Mouse (Mus musculus) cerebellum, postnatal 25 days (tissue): Measurements from ENCODE around the gene Dner.
A peak's percentile ranks its signal among the peaks of the same experiment; 100 is the strongest.

Experiments used
- DNase-seq, 2 experiments: peaks; one replicate each; pipeline ENCODE4 v3.0.0; 2021; ENCODE audit warnings: mixed read lengths in 2 of 2

Dner gene

DNA sequence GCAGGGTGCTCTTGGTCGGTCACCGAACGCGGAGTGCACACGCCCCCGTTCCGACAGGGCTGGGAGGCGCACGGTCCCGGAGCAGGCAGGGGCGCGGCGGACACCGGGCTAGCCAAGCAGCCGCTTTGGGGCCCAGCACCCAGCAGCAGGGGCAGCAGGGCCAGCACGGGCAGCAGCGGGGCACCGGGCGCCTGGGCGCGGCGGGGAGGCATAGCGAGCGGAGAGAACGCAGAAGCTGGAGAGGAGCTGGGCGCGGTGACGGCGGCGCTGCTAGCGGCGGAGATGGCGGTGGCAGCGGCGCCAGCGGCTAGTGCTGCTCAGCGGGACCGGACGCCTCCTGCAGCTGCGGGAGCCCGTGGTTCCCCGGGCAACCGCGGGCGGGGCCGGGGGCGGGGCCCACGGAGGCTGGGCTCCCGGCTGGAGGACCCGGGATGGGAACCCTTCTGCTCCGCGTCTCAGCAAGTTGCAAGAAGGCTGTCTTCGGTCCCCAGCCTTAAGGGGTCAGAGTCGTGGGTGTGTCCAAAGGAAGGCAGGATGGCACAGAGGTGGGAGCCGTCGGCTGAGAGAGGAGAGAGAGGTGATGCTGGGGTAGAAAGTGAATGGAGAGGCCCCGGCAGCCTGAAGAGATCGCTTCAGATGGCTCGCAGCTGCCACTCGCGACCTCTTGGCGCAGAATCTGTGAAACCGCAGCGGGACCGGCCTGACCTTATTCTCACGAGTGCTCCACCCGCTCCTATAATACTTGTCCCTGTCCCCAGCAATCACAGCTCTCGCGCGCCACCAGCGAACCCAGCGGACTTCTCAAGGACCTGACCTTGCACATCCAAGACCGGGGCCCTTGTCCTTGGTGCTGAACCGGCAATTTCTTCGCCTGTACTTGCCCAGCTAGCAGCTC is at the start of gene Dner:
Dner (minus strand) TSS at position 705 of the 895 bp plus-strand sequence.
- peak; percentile 68 to 79 for DNase-seq

DNA sequence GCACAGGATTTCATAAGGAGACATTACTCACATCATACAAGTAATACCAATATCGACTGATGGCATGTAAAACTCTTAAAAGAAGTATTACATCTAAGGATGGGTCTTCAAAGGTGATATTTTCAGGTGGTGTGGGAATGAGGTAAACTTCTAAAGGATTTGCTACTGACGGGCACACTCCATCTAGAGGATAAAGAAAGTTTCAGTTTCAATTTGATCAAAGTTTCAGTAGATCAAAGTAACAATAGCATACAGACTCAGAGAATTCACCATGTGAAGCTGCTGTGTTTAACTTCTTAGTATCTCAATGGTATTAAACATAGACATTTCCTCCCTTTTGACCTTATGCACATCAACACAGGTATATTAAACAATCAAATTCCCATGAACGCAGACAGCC is 46.1 kb upstream of the Dner start:
- no peak for DNase-seq

DNA sequence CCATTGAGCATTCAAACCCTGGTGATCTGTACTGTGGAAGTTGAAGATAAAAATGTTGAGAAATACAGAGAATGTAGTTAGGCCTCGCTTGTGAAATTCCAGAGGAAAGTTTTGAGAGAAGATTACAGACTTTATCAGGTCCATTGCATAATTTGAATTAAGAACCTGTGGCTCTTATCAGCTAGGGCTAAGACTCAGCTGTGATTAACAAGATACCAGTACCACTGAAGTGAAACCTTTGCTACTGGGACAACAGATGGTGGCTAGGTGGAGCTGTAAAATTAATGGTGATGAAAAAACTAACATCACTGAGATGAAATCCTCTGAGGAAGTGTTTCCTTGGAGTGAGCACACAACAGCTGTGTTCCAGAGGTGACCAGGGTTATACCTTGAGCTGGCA is 44.1 kb upstream of the Dner start:
- no peak for DNase-seq

DNA sequence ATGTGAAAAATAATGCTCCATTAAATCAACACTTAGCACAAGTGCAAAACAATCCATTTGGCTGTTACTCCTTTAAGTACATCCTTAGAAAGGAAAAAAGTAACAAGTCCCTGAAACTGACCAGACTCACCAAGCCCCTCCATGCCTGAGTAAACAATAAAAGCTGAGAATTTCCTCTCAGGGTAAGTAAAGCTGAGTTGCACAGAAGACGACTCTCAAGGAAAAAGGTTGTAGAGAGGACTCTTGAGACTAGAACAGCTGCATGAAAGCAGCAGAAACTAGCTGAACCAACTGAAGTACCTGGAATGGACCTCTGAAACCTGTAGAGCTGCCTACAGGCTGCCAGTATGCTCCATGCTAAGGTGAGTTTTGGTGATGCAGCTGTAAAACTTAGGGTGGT is 41.1 kb upstream of the Dner start:
- no peak for DNase-seq

DNA sequence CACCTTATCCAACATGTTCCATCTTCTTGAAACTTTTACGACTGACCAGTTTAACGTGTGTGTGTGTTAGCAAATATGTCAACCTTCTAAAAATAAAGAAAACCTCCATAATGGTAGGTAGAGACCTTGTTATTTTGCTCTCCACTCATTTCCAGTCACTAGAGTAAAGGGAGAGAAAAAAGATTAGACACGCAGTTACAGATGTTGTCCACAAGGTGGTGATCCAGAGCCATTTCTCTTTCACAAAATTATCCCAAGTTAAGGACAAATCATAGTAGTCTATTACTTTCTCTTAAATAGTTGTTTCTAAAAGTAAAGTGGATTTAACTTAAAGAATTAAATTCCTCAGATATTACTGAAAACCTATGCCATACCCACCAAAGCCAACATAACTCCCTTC is 37.8 kb upstream of the Dner start:
- no peak for DNase-seq

DNA sequence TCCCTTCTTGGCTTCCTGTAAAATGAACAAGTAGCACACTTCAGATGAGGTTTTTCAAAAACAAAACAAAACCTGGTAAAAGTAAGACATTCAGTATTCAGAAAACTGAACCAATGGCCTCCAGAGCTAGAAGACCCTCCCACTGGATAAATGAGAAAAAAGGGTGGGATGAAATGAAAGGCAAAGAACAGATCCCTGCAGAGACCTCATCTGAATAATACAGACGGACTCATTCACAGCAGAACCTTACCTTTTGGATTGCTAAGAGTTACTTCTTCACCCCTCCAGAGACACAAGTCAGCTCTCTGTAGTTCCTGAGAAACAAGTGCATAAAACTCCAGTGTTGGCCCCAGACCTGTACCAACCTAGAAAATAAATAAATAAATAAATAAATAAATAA is 35.7 kb upstream of the Dner start:
- no peak for DNase-seq

DNA sequence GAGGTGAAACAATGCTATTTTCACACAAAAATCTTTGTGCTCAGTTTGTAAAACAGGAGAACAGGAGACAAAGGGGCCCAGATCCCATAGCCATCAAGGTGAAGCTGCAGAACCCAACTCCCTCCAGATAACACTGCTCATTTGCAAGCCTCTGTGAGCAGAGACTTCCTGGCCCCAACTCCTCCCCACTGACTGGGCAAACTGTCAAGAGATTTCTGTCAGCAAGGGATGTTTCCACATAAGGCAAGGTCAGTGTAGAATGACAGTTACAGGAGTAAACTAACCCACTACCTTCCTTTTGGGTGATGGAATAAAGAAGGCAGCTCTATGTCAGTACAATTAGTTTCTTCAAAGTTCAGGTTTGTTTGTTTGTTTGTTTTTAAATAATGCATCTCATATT is 26.8 kb upstream of the Dner start:
- DNase-seq = no peak

DNA sequence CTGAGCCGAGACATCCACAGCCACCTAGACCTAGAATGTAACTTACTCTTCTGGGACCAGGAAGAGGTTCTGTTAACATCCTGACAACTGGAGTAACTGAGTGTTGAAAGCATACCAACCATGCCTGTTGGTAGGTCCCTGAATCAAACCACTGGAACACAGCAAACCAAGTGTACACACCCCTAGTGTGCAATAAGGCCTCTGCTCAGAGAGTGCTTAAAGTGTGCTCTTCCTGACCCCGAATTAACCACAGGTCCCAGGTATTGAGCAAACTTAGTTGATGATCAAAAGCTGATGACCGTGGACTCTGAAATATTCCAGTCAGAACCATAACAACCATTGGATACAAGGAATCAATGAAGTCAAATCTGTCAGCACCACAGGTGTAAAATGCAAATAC is 26.4 kb upstream of the Dner start:
- no peak for DNase-seq

DNA sequence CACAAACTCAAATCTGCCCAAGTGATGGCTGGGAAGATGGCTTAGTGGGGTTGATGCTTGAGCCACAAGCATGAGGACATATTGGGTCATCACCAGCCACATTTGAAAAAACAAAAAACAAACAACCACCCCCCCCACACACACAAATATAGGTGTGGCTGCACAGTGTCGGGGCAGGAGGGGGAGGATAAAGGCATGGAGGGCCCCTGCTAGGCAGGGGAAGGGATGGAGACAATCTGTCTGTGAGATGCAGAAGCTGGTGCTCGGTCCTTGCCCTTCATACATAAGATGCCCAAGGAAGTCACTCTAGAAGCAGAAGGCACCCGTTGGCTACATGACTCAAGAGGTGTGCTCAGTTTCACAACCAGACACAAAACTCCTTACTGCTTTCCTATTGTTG is 25.9 kb upstream of the Dner start:
- no peak for DNase-seq

DNA sequence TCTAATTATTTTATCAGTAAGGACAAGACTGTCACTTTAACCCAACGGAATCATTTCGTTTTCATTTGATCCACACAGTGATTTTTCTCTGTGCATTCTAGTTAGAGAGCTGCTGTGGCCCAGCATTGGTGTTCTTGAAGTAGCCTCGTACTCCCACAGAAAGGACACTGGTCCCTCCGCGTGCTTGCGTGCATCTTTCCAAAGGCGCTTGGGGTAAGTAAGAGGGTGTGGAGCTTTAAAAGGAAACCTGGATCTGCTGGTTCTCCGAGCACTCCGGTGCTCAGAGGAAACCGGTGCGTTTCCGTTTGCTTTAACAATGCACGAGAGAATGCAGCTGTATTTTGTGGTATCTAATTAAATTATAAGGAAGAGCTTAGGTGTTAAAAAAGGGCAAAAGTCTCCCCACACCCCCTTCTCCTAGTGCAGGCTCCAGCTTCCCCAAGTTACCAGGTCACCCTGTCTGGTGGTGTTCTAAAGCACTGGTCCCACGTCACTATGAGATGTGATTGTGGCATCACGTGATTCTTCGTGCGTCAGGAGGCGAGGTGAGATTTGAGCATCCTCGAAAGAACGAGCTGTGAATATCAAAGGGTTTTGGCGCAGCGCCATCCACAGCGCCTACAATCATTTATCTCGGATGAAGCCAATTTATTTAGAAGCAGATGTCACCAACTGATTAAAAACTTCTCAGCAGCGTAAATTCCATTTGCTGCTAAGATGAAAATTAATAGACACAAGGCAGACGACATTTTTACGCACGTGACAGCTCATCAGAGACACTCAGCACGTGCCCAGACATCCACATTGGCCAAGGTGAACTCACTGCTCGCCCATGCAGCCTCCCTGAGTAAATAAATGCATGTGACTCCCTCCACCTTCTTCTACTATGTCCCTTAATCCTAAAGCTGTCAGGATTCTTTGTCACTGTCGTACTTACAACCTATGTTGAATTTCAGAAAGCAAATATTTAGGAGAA is 14.1 kb upstream of the Dner start:
- DNase-seq = peak; percentile 55 to 63

DNA sequence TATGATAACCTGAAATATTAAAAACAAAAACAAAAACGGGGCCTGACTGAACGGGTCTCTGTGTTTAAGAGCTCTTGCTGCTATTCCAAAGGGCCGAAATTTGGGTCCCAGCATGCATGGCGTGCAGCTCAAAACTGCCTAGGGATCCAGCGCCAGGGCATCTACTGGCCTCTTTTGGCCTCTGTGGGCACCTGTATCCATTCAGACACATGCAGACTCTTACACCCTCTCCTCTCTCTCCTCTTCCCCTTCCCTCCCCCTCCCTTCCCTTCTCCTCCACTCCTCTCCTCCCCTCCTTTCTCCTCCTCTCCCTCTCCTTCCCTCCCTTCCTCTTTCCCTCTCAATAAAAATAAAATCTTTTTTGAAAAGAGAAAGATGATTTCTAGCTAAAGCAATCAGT is 13.4 kb upstream of the Dner start:
- peak; percentile 44 to 63 for DNase-seq

DNA sequence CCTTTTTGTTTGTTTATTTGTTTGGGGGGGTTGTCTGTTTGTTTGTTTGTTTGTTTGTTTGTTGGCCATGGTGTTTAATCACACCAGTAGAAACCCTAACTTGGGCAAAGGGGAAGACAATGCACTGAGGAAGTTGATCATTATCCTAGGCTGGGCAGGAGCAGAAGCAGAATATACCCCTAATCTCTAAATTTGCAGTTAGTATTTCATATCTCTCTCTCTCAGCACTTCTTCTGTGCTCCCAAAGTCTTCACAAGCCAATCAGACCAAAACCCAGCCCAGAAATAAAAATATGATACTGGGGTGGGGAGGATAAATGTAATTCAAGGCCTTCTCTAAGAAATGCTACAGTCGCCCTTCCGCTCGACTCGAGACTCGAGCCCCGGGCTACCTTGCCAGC is 4.2 kb upstream of the Dner start:
- no peak for DNase-seq

DNA sequence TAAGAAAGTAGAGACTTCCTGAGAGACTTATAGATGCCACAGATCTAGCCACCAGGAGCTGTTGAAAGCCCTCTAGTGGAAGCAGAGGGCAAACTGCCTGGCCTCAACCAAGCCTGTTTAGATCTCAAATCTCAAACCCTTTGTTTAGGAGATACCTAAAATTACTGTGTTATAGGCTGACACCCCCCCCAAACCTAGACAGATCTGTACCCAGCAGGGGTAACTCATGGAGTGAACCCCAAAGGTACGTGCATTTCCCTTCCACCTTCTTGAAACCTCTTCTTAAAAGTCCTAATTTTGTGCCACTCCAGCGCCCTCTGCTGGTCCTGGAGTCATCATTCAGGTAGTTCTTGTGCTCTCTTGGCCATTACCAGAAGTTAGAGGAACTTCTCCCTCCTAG is 1.1 kb upstream of the Dner start:
- DNase-seq = peak; percentile 79 to 86

DNA sequence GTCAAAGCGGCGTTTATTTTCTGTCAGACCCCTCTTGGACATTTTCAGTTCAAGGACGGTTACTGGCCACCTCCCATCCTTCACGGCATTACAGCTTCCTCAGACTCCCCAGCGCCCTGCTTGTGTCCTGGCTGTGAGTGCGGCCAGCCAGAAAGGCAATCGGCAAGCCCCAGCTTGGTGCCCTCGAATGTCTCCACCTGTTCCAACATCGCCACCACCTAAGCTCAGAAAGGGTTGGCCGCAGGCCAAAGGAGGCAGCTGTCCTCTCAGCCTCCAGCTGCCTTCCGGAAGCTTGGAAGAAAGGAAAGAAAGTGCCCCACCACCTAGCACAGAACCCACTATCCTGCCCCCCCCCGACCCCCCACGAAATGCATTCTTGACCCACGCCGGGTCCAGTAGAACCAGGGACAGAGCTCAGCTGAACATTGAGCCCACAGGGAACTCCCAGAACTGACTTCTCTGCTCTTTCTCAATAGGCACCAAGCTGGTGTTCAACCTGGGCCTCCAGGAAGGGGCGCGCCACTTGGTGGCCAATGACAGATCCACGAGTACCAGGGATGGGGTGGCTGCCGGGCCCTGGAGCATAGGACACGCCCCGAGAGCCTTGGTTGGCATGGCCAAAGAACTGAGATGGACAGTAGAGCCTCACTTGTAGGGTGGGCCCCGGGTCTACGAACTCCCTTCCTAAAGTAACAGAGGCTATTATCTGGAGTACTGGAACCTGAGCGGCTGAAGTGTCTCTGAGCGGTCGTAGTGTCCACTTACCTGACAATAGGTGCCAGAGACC is 1.1 kb downstream of the Dner start:
- DNase-seq = peak; percentile 67 to 77

DNA sequence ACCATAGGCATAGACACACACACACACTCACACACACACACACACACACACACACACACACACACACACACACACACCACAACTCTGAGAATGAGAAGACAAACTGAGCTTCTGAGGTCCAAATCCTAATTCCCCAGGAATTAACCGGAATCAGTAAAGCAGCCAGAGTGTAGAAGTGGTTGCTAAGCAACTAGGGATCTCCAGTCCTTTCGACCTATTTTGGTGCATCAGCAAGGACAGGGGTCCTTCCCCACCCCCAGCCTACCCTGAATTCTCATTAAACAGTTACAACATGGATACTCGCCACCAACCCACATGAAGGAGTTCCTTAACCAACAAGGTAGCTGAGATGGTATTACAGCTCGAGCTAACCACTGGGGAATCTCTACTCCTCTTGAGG is 18.1 kb downstream of the Dner start:
- no peak for DNase-seq

DNA sequence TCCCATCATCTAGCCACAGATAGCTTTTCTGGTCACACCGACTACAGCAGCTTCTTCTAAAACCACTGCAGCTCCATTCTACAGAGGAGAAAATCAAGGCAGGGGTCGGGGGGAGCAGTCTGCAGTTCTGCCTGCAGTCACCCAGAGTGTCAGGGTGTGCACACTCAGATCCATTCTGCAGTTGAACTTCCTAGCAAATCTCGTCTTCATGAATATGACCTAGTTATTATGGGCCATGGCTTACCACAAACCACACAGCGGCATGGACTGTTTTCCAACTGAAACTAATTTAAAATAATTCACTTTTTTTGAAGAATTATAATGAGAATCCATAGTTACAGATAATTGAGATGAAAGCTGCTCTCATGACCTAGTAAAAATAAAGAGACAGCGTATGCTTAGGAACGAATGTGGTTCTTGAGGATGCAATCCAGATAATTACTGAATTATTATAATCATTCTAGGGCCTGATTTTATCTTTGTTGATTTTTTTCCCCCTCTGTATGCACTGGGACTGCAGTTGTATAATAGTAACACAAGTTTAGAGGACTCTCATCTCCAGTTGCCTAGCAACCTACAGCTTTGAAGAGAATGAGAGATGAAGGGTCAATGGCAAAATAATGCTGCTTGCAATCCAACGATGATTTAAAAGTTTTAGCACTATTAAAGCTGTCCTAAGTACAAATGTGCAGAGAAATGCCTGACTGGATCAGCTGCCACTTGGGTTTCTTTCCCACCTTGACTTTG is 27.7 kb downstream of the Dner start:
- DNase-seq = no peak

DNA sequence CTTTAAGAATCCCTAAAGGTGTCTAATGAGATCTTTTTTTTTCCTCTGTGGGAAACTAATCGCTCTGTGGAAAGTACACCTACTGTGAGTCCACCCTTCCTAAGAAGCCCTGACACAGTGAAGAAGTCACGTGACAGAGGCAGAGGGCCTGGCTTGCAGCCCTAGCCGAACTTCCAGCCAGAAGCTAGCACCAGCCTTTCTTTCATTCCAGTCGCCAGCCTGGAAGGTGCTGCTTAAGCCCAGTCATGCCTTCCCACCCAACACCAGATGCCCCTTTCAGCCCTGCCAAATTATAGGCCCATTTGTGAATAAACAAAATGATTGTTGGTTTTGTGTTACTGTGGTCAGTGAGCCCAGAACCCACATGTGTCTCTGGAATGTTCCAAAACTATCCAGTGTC is 28.4 kb downstream of the Dner start:
- DNase-seq = peak in 1 of 2 experiments; percentile 14

DNA sequence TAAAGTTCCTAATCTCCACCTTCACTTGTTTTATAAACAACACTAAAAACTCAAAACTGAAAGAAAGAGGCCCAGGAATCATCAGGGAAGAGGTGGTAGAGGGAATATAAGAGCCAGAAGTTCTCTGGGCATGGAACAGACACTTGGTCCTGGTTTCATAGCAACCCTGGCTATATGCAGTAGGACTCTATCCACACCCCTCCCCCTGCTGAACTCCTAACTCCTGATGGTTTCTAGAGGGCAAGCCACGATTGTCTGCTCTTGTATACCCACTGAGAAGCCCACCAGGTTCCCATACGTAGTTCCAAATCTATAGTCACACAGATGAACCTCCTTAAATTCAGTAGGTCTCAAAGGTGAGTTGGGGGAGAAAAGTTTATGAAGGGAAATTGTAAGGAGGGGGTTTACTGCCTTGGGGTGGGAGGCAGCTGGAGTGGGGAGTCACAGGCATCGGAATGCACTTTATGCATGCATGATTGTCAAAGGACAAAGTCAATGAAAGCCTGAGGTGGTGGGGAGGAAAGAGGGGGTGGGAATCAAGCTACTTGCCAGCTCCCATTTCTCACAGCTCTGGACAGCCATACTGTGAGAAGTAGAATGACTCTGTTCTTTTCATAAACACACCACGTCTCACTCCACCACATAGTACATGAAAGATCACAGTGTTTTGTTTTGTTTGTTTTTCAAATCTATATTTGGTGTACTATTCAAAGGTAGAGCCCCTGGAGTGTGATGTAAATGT is 31.5 kb downstream of the Dner start:
- no peak for DNase-seq

DNA sequence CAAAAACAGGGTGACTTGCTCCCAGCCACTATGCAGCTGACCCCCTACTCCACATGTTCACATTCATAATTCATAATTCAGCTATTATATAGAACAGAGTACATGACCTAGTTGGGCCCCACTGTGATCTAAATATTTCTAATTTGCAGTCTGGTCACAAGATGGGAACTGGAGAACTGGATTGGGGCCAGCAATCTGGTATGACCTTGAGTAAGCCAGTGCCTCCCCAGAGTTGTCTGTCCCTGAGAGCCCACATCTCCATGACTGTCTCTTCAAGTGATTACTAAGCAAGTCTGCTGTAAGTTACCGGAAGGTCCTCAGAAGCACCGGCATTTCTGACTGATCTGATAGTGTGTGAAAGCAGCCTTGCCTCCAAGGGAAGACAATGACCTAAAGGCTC is 49.2 kb downstream of the Dner start:
- peak in 1 of 2 experiments; percentile 34 for DNase-seq

DNA sequence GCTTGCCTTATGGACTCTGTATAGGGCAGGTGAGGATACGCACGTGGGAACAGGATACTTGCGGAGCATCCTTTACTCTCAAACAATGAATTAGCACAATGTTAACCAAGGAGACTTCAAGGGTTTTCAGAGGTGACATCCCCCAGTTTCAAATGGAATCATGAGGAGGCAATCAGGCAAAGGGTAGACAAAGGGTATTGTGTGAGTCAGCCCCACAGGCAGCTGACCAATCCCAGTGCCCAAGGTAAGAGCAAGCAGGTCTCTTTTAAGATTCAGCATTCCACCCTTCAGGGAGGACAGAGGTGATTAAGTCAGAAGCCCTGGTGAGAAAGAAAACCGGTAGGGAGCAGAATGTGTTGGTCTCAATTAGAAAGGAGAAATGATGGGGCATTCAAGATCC is 55.6 kb downstream of the Dner start:
- DNase-seq = no peak

DNA sequence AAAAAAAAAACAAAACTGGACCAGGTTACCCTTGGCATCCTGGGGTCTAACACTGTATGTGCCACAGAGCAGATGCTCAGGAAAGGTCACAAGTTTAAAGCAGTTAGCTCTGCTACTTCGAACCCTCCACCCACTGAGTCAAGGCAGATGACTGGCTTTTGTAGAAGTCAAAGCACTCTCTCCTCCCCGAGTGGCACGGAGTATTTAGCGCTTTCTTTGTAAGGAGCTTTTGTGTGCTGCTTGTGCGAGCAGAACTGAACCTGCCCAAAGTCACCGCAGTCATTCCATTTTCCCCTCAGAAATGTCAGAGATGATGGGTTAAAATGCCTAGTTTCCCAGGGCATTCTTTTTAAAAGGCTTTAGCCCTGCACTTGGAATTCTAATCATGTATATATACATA is 59.1 kb downstream of the Dner start:
- no peak for DNase-seq
